In genomic region chr4:117125348-117125909, GRCm38 (mm10) we compare ENCODE assay signal across 8 mouse cellular contexts. TPM values are rescaled to one million over a fixed set of nuclear protein-coding genes. Genes with fewer than 3 reads are reported as not detected.
A peak's percentile ranks its signal among the peaks of the same experiment; 100 is the strongest.
DNase-seq lines count a peak whose midpoint lies in the region; ATAC-seq and TF ChIP-seq lines count a peak whose summit lies in the region.

Gene Btbd19, minus strand, starts transcription at chr4:117125725.

- 36% methylated on average over 8 of the region's 8 CpGs for WGBS in forebrain, embryonic 11.5 days
- 41% methylated on average over 8 of the region's 8 CpGs for WGBS in heart, embryonic 13.5 days
- WGBS in kidney, embryonic 16.5 days, result 28% methylated on average over 8 of the region's 8 CpGs
- 31% methylated on average over 8 of the region's 8 CpGs for WGBS in midbrain, postnatal 0 days

- no peaks in the 10 kb centered on the region for H3K9me3 ChIP-seq in forebrain, embryonic 11.5 days (ENCODE audit: control insufficient read depth, low read length)
- no peaks in the 10 kb centered on the region for H3K9me3 ChIP-seq in heart, embryonic 13.5 days
- no peaks in the 10 kb centered on the region for H3K9me3 ChIP-seq in kidney, embryonic 16.5 days (ENCODE audit: low read length)
- H3K9me3 ChIP-seq in midbrain, postnatal 0 days (ENCODE audit: low read length), result no peaks in the 10 kb centered on the region

- H3K4me1 ChIP-seq in forebrain, embryonic 11.5 days (replicated peaks; ENCODE audit: control insufficient read depth, insufficient read depth, low read length), result peaks cover 18% of the 10 kb centered on the region
- peaks cover 28% of the 10 kb centered on the region for H3K4me1 ChIP-seq in heart, embryonic 13.5 days
- peaks cover 28% of the 10 kb centered on the region for H3K4me1 ChIP-seq in kidney, embryonic 16.5 days (ENCODE audit: insufficient read depth, low read length)
- peaks cover 7% of the 10 kb centered on the region; the same call in 1 of the 2 replicates for H3K4me1 ChIP-seq in midbrain, postnatal 0 days (ENCODE audit: insufficient read depth, low read length)

- H3K36me3 ChIP-seq in forebrain, embryonic 11.5 days (ENCODE audit: control insufficient read depth, insufficient read depth, low read length), result peaks cover 3% of the 10 kb centered on the region; the same call in 1 of the 2 replicates
- peaks cover 17% of the 10 kb centered on the region for H3K36me3 ChIP-seq in heart, embryonic 13.5 days
- peaks cover 9% of the 10 kb centered on the region; the same call in 1 of the 2 replicates for H3K36me3 ChIP-seq in kidney, embryonic 16.5 days (ENCODE audit: insufficient read depth, low read length)
- H3K36me3 ChIP-seq in midbrain, postnatal 0 days (ENCODE audit: insufficient read depth, low read length), result peaks cover 23% of the 10 kb centered on the region

- DNase-seq in layer of hippocampus, adult 11-12 months (ENCODE audit: low spot score), result peak; percentile 81
- DNase-seq in layer of hippocampus, adult 9-10 months (ENCODE audit: low spot score), result no peak
- no peak for DNase-seq in forebrain, embryonic 11.5 days (ENCODE audit: low spot score)
- DNase-seq in liver, result peak; percentile 54
- peak; percentile 82 for DNase-seq in midbrain, postnatal 0 days (ENCODE audit: low spot score)
- DNase-seq in telencephalon, adult 2 months (ENCODE audit: low read depth, low spot score), result peak; percentile 72

- no peak within 1 kb of the TSS for H3K4me3 ChIP-seq in forebrain, embryonic 11.5 days (ENCODE audit: low read depth, low read length)
- H3K4me3 ChIP-seq in heart, embryonic 13.5 days, result no peak within 1 kb of the TSS
- H3K4me3 ChIP-seq in kidney, embryonic 16.5 days (ENCODE audit: low read length), result no peak within 1 kb of the TSS
- no peak within 1 kb of the TSS for H3K4me3 ChIP-seq in midbrain, postnatal 0 days (ENCODE audit: low read depth, low read length)

- H3K9ac ChIP-seq in forebrain, embryonic 11.5 days (ENCODE audit: low read length), result peak within 1 kb of the TSS; percentile 41
- H3K9ac ChIP-seq in heart, embryonic 13.5 days, result peak within 1 kb of the TSS; percentile 68
- peak within 1 kb of the TSS; percentile 23 for H3K9ac ChIP-seq in kidney, embryonic 16.5 days (replicated peaks; ENCODE audit: low read length)
- H3K9ac ChIP-seq in midbrain, postnatal 0 days (replicated peaks; ENCODE audit: low read length, poor library complexity, severe bottlenecking), result peak within 1 kb of the TSS; percentile 54

- H3K27me3 ChIP-seq in forebrain, embryonic 11.5 days (ENCODE audit: control insufficient read depth, insufficient read depth, low read length), result no peaks in the 10 kb centered on the region
- H3K27me3 ChIP-seq in heart, embryonic 13.5 days (replicated peaks), result peaks cover 3% of the 10 kb centered on the region; the same call in 1 of the 2 replicates
- no peaks in the 10 kb centered on the region for H3K27me3 ChIP-seq in kidney, embryonic 16.5 days (ENCODE audit: insufficient read depth, low read length)
- no peaks in the 10 kb centered on the region for H3K27me3 ChIP-seq in midbrain, postnatal 0 days (ENCODE audit: insufficient read depth, low read length)

- peak within 1 kb of the TSS; percentile 33; the same call in 1 of the 2 replicates for H3K27ac ChIP-seq in forebrain, embryonic 11.5 days (ENCODE audit: low read depth, low read length)
- peak within 1 kb of the TSS; percentile 91 for H3K27ac ChIP-seq in heart, embryonic 13.5 days (replicated peaks)
- H3K27ac ChIP-seq in kidney, embryonic 16.5 days (ENCODE audit: low read length), result peak within 1 kb of the TSS; percentile 93
- peak within 1 kb of the TSS; percentile 77 for H3K27ac ChIP-seq in midbrain, postnatal 0 days (ENCODE audit: low read depth, low read length)

- TF ChIP-seq CTCF in midbrain, postnatal 0 days (IDR thresholded peaks at IDR 0.05), result no peak

- ATAC-seq in forebrain, embryonic 11.5 days (replicated peaks; ENCODE audit: low FRiP score), result peak; percentile 23; the same call in 1 of the 2 replicates
- ATAC-seq in heart, embryonic 13.5 days (ENCODE audit: extremely low read depth, insufficient number of reproducible peaks, low FRiP score, low TSS enrichment), result no peak; the same call in 1 of the 2 replicates
- peak; percentile 24; the same call in 1 of the 2 replicates for ATAC-seq in kidney, embryonic 16.5 days (ENCODE audit: low FRiP score, low TSS enrichment)
- ATAC-seq in midbrain, postnatal 0 days (ENCODE audit: low FRiP score), result peak; percentile 18; the same call in 1 of the 2 replicates

- 0 out of 2 replicates have a peak within 1 kb of the TSS, but pooled peaks have one; percentile 0 for H3K4me2 ChIP-seq in forebrain, embryonic 11.5 days (ENCODE audit: low read depth, low read length, severe bottlenecking)
- peak within 1 kb of the TSS; percentile 20 for H3K4me2 ChIP-seq in heart, embryonic 13.5 days
- H3K4me2 ChIP-seq in kidney, embryonic 16.5 days (replicated peaks; ENCODE audit: low read depth, low read length), result peak within 1 kb of the TSS; percentile 8
- H3K4me2 ChIP-seq in midbrain, postnatal 0 days (ENCODE audit: low read depth, low read length, poor library complexity, severe bottlenecking), result no peak within 1 kb of the TSS

RNA-seq across cellular contexts. Expression of gene Btbd19, which starts in this region (rescaled TPM):
- 4.1 and 6.5 TPM in 2 replicates for polyA plus RNA-seq in forebrain, embryonic 11.5 days (2014; fragmentation: Nextera tagmentation; extraction: Ambion mirVana)
- polyA plus RNA-seq in heart, embryonic 13.5 days (2015; fragmentation: Nextera tagmentation; extraction: Ambion mirVana), result 2.8 and 3.1 TPM in 2 replicates
- 5.1 and 5.3 TPM in 2 replicates for polyA plus RNA-seq in kidney, embryonic 16.5 days (2015; fragmentation: Nextera tagmentation; extraction: Ambion mirVana)
- total RNA-seq in midbrain, postnatal 0 days (2014; rRNA removed), result 7.3 and 8.2 TPM in 2 replicates
- polyA plus RNA-seq in midbrain, postnatal 0 days (2015; fragmentation: Nextera tagmentation; extraction: Ambion mirVana), result 3.8 and 4.2 TPM in 2 replicates

Comparison
In these comparisons a context has a peak if more than half of its experiments do, and no peak if none do; other contexts are left out.
1. DNase-seq: peak in layer of hippocampus, adult 11-12 months (single experiment), liver (single experiment), midbrain, postnatal 0 days (single experiment) and telencephalon, adult 2 months (single experiment); none in layer of hippocampus, adult 9-10 months (single experiment) and forebrain, embryonic 11.5 days (single experiment).
2. H3K27ac ChIP-seq: peak in every context shown above with its lines; median percentile 93 in kidney, embryonic 16.5 days; 91 in heart, embryonic 13.5 days; 77 in midbrain, postnatal 0 days; 33 in forebrain, embryonic 11.5 days.
3. Peak in every context shown above with its lines, with median percentiles within 50 percentile points of each other: H3K9ac ChIP-seq.